Mouse (Mus musculus) kidney, adult 11 months (tissue): ENCODE measurements around the gene Hpd.
"Not testable (repeated sequence)": the region's sequence is repeated elsewhere in the genome, so short reads cannot be mapped to it uniquely, and the experiment has no call there.

Experiments used
- DNase-seq: peaks from one replicate; pipeline ENCODE4 v3.0.0; 2022

Hpd gene

GRCm38 (mm10) chr5:123182651-123183050, at the start of gene Hpd:
Gene Hpd (minus strand): TSS chr5:123182727.
- peak; percentile 80 for DNase-seq

GRCm38 (mm10) chr5:123232180-123232579, 49.7 kb upstream of the Hpd start:
- DNase-seq = no peak

- DNase-seq = no peak
Observed at GRCm38 (mm10) chr5:123229296-123229695, 46.8 kb upstream of the Hpd start.

GRCm38 (mm10) chr5:123228524-123228922, 46.0 kb upstream of the Hpd start:
- no peak for DNase-seq

- DNase-seq = peak; percentile 95
Observed at GRCm38 (mm10) chr5:123227762-123228523, 45.4 kb upstream of the Hpd start.

- no peak for DNase-seq
Observed at GRCm38 (mm10) chr5:123226851-123227250, 44.3 kb upstream of the Hpd start.

- not testable (repeated sequence) for DNase-seq
Observed at GRCm38 (mm10) chr5:123223861-123224260, 41.3 kb upstream of the Hpd start.

- DNase-seq = peak; percentile 81
Observed at GRCm38 (mm10) chr5:123223051-123223410, 40.5 kb upstream of the Hpd start.

GRCm38 (mm10) chr5:123222346-123223050, 40.0 kb upstream of the Hpd start:
- not testable (repeated sequence) for DNase-seq

- DNase-seq = not testable (repeated sequence)
Observed at GRCm38 (mm10) chr5:123203591-123203990, 21.1 kb upstream of the Hpd start.

- DNase-seq = not testable (repeated sequence)
Observed at GRCm38 (mm10) chr5:123202771-123203170, 20.2 kb upstream of the Hpd start.

GRCm38 (mm10) chr5:123201987-123202386, 19.5 kb upstream of the Hpd start:
- no peak for DNase-seq

- peak; percentile 80 for DNase-seq
Observed at GRCm38 (mm10) chr5:123201523-123201892, 19.0 kb upstream of the Hpd start.

GRCm38 (mm10) chr5:123200816-123201522, 18.4 kb upstream of the Hpd start:
- DNase-seq = not testable (repeated sequence)

- DNase-seq = no peak
Observed at GRCm38 (mm10) chr5:123198523-123198922, 16.0 kb upstream of the Hpd start.

- no peak for DNase-seq
Observed at GRCm38 (mm10) chr5:123196746-123197145, 14.2 kb upstream of the Hpd start.

- DNase-seq = no peak
Observed at GRCm38 (mm10) chr5:123195500-123196000, 13.0 kb upstream of the Hpd start.

GRCm38 (mm10) chr5:123194856-123195255, 12.3 kb upstream of the Hpd start:
- DNase-seq = no peak

GRCm38 (mm10) chr5:123193436-123193835, 10.9 kb upstream of the Hpd start:
- no peak for DNase-seq

GRCm38 (mm10) chr5:123192606-123193150, 10.2 kb upstream of the Hpd start:
- DNase-seq = no peak

GRCm38 (mm10) chr5:123191427-123191826, 8.9 kb upstream of the Hpd start:
- peak; percentile 73 for DNase-seq

- DNase-seq = no peak
Observed at GRCm38 (mm10) chr5:123190912-123191311, 8.4 kb upstream of the Hpd start.

- no peak for DNase-seq
Observed at GRCm38 (mm10) chr5:123187306-123187705, 4.8 kb upstream of the Hpd start.
